Mouse (Mus musculus) layer of hippocampus, adult 9-11 months (tissue): ENCODE measurements around the gene Pdzd11.

Experiments
- DNase-seq: peaks from one replicate; pipeline ENCODE4 v3.0.0; 2022

Gene Pdzd11

DNA sequence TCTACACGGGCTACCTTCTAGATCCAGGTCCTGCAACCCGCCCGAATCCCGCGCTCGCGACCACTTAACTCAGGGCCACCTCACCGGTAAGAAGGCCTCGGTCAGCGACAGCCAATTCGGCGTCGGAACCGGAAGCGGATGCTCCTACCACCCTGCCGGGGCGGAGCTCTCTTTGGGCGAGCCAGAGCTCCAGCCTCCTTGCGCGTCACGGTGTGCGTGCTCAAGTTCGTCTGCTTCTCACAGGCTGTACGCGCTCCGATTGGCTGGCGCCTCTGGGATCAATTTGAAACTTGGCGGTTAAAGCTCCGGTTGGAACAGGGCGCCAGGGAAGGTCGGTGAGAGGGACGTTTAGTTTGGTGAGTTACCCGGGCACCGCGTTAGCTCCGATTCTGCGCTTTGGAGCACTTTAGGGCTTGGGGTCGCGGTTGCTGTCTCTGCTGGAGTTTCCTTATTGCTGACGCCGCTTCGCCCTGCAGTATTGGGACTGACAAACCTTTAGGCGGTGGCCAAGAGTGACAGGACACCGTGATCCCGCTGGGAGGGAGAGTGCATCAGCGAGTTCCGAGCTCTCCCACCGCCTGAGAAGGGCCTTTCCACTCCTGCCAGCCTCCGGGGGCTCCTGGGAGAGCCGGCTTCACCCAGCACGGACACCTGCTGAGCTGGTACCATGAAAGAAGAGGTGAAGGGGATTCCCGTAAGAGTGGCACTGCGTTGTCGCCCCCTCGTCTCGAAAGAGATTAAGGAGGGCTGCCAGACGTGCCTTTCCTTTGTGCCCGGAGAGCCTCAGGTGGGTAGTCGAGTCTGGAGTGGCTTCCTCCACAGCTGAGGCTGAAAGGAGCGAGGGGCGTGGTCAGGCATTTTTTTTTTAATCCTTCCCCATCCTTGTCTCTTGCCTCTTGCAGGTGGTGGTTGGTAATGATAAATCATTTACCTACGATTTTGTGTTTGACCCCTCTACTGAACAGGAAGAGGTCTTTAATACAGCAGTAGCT lies at the start of gene Pdzd11:
Gene Pdzd11 (minus strand): TSS at position 767 of the 992 bp plus-strand sequence.
- peak; percentile 93 for DNase-seq

DNA sequence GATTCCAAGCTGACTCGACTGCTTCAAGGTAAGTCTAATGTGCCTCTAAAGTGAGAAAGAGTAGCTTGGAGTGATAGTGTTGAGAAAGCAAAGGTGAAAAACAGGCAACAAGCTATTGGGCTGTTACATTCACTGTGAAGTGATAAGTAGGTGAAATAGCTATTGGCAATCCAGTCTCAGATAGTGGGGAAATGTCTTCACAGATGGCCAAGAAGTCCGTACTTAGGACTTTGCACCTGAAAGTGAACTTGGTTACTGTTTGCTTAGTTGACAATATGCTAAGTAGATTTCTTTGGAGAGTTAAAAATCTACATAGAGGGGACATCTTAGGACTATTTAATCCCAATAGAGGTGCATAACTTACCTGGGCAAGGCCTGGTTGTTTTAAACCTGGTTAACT lies 38.5 kb upstream of the Pdzd11 start:
- DNase-seq: no peak

DNA sequence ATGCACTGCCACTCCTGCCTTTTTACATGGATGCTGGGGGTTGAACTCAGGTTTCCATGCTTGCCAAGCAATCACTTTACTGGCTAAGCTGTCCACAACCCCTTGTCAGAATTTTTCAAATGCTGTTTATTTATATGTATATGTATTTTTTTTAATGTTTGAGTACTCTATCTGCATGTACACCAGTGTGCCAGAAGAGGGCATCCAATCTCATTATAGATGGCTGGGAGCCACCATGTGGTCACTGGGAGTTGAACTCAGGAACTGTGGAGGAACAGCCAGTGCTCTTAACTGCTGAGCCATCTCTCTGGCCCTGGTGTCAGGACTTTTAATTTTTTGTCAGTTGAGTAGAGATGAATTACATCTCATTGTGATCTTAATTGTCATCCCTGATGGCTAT lies 26.5 kb upstream of the Pdzd11 start:
- no peak for DNase-seq

DNA sequence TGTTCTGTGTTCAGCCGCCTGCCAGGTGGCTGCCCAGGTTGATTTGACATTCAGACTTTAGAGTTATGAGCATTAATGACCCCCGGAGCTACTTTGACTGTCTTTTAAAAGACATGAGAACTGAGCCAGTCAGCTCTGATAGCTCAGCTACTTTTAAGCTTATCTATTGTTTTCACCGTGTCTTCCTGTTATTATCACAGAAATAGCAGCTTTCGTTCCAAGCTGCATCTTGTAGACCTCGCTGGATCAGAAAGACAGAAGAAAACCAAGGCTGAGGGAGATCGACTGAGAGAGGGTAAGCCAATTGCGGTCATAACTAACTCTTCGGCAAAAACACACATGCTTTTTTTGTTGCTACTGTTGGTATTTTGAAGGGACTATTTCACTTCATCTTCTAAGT lies 12.1 kb upstream of the Pdzd11 start:
- DNase-seq: no peak

DNA sequence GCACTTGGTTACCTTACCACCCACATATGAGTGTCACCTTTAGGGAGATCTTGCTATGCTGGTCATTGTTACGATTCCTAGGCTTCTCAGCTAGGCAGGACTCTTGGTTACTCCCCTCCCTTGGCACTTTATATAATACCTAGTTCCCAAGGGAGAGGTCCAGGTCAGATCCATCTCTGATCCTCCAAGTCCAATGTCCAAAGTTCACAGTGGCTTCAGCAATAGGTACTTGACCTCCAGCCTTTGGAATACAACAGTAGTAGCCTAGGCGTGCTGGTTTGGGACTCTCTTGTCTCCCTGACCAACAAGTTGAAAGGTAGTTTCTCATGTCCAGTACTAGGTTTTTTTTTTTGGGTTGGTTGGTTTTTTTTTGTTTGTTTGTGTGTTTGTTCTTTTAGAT lies 2.7 kb upstream of the Pdzd11 start:
- no peak for DNase-seq

DNA sequence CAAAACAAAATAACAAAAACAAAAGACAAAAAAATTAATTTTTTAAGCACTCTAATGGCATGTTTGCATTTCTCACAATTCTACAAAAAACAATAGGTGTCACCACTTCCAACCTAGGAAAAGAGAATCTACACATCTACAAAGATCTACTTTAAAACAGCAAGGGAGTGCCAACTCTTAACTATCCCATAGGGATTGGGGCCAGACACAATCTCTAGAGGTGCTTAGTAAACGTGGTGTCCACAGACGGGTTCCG lies 894 bp downstream of the Pdzd11 start, which contains the start of gene Kif4:
Gene Kif4 (plus strand): TSS at position 192 of the 256 bp plus-strand sequence.
- no peak for DNase-seq

DNA sequence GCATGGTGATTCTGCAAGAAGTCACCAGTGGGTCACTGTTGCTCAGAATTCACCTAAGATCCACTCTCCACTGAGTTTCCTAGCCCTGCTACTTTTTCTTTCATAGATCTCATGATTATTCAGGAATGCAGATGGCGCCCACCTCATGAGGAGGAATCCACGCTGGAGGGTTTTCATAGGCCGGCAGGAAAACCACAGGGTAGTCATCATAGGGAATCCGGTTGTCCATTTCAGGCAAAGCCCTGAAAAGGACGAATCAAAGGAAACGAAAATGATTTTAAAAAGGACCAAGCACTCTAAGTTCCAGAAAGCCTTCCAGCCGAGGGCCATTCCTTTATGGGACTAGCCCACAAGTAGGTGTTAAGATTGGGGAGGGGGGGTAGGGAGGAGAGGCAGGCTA lies 1.2 kb downstream of the Pdzd11 start:
- no peak for DNase-seq

DNA sequence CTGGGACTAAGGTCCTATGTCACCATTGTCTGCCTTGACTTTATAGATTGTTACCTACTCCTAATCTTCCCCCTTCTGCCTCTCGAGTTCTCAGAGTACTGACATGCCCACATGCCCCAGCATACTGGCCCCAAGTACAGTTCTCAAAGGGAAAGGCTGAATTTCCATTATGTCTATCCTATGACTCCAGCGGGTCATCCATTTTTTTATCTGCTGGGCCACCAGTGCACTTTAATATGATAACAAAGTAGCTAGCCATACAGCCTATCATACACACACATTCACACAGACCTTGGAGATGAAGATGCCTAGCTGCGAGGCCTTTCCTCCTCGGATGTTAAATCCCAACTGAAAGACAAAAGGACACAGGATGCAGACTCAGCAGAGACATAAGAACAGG lies 2.1 kb downstream of the Pdzd11 start:
- no peak for DNase-seq

DNA sequence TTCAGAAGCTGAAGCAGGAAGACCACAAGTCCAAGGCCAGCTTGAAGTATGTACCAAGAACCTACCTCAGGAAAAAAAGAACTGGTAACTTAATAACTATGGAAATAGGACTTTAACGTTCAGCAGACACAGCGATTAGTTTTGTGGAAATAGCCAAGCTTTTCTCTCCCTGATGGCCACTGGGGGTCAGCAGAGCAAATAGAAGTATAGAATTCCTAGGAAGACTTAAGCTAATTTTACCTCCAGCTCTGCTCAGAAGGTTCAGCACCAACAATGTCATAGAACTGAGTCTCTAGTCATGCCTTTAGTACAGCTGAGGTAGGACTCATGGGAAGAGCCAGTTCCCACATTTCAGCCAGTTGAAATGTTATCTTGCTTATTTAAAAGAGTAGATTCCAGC lies 5.0 kb downstream of the Pdzd11 start:
- DNase-seq: no peak

DNA sequence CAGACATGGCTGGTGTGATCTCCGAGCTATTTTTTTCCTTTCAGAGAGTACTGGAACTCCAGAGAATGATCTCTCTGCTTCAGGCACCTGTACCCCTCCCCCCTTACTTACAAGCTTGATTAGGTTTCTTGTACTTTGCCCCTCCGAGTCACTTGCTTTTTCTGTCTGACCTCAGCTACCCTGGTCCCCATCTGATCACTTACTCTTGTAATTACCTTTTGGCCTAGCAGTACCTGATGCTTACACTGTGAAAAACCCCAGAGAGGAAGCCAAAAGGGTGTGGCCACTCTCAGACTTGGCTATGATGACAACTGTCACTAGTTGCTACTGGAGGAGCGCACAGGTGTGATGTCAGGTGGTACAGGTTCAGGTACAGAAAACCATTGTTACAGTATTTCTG lies 7.9 kb downstream of the Pdzd11 start:
- DNase-seq: no peak

DNA sequence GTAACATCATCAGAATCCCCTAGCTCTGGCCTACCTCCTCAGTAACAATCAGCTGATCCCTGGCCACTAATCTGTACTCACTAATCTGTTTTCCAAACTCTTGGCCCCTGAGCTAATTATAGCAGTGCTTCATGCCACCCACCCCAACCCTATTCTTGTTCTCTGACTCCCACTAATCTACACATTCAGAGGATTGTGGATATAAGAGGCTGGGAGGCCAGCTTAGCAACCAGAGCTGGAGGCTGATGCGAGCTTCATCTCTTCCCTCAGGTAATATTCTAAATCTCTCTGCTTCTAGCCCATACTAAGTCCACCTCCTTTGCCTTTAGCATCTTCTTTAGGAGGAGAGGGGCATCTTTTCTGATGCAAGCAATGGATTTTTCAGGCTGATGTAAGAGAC lies 21.1 kb downstream of the Pdzd11 start, which contains the start of gene Arr3:
Gene Arr3 (plus strand): TSS at position 184 of the 400 bp plus-strand sequence.
- no peak for DNase-seq

DNA sequence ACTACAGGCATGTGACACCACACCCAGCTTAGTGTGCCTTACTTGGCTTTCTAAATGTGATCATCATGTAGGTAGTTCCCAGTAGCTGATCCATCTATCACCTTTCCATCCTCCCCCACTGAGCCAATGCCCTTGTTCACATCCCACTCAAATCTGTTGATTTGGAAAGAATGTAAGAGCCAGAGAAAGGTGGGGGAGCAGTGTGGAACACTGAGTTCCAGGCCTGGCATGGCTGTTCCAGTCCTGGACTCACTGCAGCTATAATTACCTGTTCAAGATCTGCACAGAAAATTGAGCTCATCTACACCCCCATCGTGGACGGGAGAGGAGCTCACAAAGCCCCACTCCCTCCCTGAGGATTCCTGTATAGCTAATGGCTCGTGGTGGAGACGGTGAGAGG lies 26.6 kb downstream of the Pdzd11 start:
- DNase-seq: peak; percentile 48

DNA sequence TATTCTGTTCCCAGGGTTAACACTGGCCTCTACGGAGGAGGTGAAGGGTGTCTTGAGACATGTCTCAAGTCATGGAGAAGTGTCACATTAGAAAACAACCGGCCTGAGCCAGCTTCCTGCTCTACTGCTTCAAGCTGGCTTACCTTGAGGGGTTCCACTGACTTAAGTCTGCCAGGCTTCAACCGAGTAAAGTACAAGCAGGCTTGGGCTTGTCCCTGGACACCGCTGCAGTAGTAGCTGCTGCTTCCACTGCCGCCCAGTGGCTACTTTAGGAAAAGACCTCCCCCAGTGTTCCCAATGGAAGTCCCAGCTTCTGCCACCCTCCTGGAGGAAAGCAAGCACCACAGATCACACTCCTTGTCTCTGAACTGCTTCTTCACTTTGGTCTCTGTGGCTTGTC lies 28.9 kb downstream of the Pdzd11 start:
- DNase-seq: peak; percentile 39

DNA sequence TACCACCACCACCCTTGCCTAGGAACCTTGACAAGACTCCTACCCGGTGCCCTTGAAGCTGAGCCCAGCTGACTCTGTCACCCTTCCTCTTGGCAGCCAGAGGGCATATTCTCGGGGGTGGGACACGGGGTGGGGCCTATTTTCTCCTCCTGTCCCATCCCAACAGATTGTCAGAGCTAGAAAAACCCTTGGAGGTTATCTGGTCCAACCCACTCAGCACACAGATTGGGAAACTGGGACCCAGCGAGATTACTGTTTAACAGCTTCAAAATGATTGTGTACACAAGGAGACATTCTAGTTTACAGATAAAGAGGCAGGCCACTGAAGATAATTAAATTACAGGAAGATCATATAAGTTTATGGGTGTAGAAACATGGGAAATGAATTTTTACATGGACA lies 31.6 kb downstream of the Pdzd11 start, which contains the start of gene P2ry4:
Gene P2ry4 (minus strand): TSS at position 79 of the 400 bp plus-strand sequence.
- DNase-seq: no peak
